Mouse (Mus musculus) midbrain, postnatal 0 days (tissue): Measurements from ENCODE around the gene Pola1. TPM values are rescaled to one million over a fixed set of nuclear protein-coding genes. Genes with fewer than 3 reads are reported as not detected.

ENCODE experiments used
- ATAC-seq: fragments of 200-750 bp; cut with Nextera tagmentation; 2 replicates; pipeline ENCODE4 v1.8.0; 2017; ENCODE audit warnings: moderate number of reproducible peaks, mild to moderate bottlenecking, moderate TSS enrichment, moderate library complexity; ENCODE audit not compliant: low FRiP score
- DNase-seq: peaks from one replicate; pipeline ENCODE4 v3.0.0-alpha.2; 2015; ENCODE audit warnings: low spot score
- H3K27ac ChIP-seq: fragments of 300-500 bp; sonication (generic); 2 replicates; pipeline ENCODE4 v1.5.1; 2014; ENCODE audit warnings: low read depth, mild to moderate bottlenecking, low read length, mixed read lengths
- H3K27me3 ChIP-seq: fragments of 300-500 bp; sonication (generic); 2 replicates; pipeline ENCODE4 v1.6.1; 2014; ENCODE audit warnings: low read length, control low read depth, mixed read lengths; ENCODE audit not compliant: insufficient read depth
- H3K36me3 ChIP-seq: fragments of 300-500 bp; sonication (generic); 2 replicates; pipeline ENCODE4 v1.6.1; 2014; ENCODE audit warnings: low read length, control low read depth, mixed read lengths; ENCODE audit not compliant: insufficient read depth
- H3K4me1 ChIP-seq: fragments of 300-500 bp; sonication (generic); 2 replicates; pipeline ENCODE4 v1.6.1; 2014; ENCODE audit warnings: mild to moderate bottlenecking, control low read depth, antibody characterized with exemption, low read length, mixed read lengths; ENCODE audit not compliant: insufficient read depth
- H3K4me2 ChIP-seq: fragments of 300-500 bp; sonication (generic); 2 replicates; pipeline ENCODE4 v1.6.1; 2014; ENCODE audit warnings: low read depth, mild to moderate bottlenecking, low read length, mixed read lengths; ENCODE audit not compliant: poor library complexity, severe bottlenecking
- H3K4me3 ChIP-seq: fragments of 300-500 bp; sonication (generic); 2 replicates; pipeline ENCODE4 v1.5.1; 2014; ENCODE audit warnings: low read depth, mild to moderate bottlenecking, low read length, moderate library complexity
- H3K9ac ChIP-seq: fragments of 300-500 bp; sonication (generic); replicated peaks from 2 replicates; pipeline ENCODE4 v1.6.1; 2014; ENCODE audit warnings: mild to moderate bottlenecking, low read length, moderate library complexity, mixed read lengths; ENCODE audit not compliant: poor library complexity, severe bottlenecking
- H3K9me3 ChIP-seq: fragments of 300-500 bp; sonication (generic); 2 replicates; pipeline ENCODE4 v1.6.1; 2016; ENCODE audit warnings: low read length, control low read depth
- CTCF ChIP-seq: IDR thresholded peaks from 2 replicates; pipeline ENCODE4 v1.5.1; 2016; ENCODE audit warnings: antibody characterized with exemption, mild to moderate bottlenecking
- WGBS: fragments of 180-500 bp; shearing (Covaris S2); extraction: QIAGEN DNeasy Blood & Tissue Kit; methylation state at CpG from one replicate; pipeline ENCODE4 v1.1.7; 2014; 5-methylcytosine and 5-hydroxymethylcytosine counted together
- polyA plus RNA-seq: library from polyadenylated mRNA; unstranded; fragments of >200 nt; fragmentation: Nextera tagmentation; extraction: Ambion mirVana; gene quantifications from 2 replicates; pipeline ENCODE4 v1.2.1, GENCODE M21; 2015
- total RNA-seq: library from RNA; depleted of rRNA; stranded (reverse); fragments of >200 nt; gene quantifications from 2 replicates; pipeline ENCODE4 v1.2.3, GENCODE M21; 2014

The Pola1 gene
- total and polyA plus RNA-seq, 2 experiments from 2014 or later, result 1.7 to 5.1 TPM

DNA sequence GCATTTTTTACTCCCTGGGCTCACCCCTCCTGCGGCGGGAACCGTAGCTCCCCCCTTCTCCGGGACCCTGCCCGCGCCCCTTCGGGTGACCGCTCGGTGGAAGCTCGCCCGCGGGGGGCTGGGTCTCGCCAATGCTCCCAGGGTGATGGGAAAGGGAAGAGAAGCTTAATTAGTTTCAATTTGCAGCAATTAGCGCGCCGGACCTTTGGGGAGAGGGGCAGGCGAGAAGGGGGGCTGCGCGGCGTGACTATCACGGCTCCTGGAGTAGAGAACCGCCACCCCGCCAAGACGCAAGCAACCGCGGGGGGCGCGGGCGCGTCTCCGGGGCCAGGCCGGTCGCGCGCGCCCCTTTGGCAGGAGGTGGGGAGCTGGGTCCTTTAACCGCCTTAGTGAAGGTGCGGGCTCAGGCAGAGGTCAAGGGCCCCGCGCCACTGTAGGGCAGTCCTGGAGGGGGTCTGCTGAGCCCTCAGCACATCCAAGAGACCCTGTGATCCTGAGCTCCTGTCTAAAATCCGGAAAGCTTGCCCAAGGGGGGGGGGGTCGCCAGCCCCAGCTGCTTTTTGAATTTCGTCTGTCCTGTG is 332.8 kb downstream of the Pola1 start:
- no peak for ATAC-seq
- no peaks in the 10 kb centered on the region for H3K36me3 ChIP-seq
- 28% methylated on average over 31 of the region's 43 CpGs for WGBS
- H3K4me3 ChIP-seq, result peak overlapping the region; percentile 6; the same call in 1 of the 2 replicates
- no peak overlapping the region for H3K27ac ChIP-seq
- no peaks in the 10 kb centered on the region for H3K9me3 ChIP-seq
- H3K4me2 ChIP-seq, result peak overlapping the region; percentile 15; the same call in 1 of the 2 replicates
- DNase-seq, result no peak
- no peaks in the 10 kb centered on the region for H3K4me1 ChIP-seq
- no peak for TF ChIP-seq CTCF
- peaks cover 33% of the 10 kb centered on the region for H3K27me3 ChIP-seq
- no peak overlapping the region for H3K9ac ChIP-seq

DNA sequence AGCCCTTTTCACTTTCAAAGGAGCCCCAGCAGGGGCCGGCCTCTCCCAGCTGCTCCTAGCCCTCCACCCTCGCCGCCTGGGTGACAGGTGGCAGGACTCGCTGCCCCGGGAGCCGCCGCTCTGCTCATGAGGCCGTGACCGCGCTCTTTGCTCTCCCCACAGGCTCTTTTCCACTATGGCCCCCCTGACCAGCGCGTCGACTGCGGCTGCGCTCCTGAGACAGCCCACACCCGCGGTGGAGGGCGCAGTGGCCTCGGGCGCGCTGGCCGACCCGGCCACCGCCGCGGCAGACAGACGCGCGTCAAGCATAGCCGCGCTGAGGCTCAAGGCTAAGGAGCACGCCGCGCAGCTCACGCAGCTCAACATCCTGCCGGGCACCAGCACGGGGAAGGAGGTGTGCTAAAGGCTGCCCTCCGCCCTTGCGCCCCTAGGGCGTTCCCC is 334.9 kb downstream of the Pola1 start:
- Histone ChIP-seq H3K9ac (no peak overlapping the region), H3K9me3 (no peaks in the 10 kb centered on the region), H3K4me1 (no peaks in the 10 kb centered on the region), H3K4me3 (no peak overlapping the region), H3K36me3 (no peaks in the 10 kb centered on the region), H3K4me2 (peak overlapping the region; percentile 15; the same call in 1 of the 2 replicates), H3K27me3 (peaks cover 39% of the 10 kb centered on the region), H3K27ac (no peak overlapping the region)
- WGBS, result 19% methylated on average over 38 of the region's 40 CpGs
- TF ChIP-seq CTCF, result no peak
- DNase-seq (no peak), ATAC-seq (peak; percentile 44)

DNA sequence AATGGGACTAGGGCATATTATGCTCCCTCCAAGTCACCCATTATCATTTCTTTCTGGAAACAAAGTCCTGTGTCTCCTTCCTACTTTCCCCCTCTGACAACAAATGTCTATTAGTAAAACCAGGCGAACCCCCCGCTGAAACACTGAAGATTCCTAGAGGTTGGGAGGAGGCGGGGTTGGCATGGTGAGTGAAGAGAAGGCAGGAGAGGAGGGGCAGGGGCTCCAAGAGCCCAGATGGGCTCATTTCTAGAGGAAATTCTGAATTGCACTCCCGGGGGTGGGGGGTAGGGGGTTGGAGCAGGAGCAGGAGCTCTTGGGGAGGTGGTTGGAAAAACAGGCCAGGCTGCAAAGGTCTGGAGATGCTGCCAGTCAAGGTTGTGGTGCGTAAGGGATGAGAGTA is 336.1 kb downstream of the Pola1 start:
- H3K9ac ChIP-seq, result no peak overlapping the region
- no peaks in the 10 kb centered on the region for H3K4me1 ChIP-seq
- no peaks in the 10 kb centered on the region for H3K9me3 ChIP-seq
- H3K4me3 ChIP-seq, result no peak overlapping the region
- no peak for TF ChIP-seq CTCF
- H3K27ac ChIP-seq, result no peak overlapping the region
- WGBS, result 26% methylated on average over 5 of the region's 5 CpGs
- H3K36me3 ChIP-seq, result no peaks in the 10 kb centered on the region
- ATAC-seq, result no peak
- H3K4me2 ChIP-seq, result no peak overlapping the region
- peaks cover 34% of the 10 kb centered on the region for H3K27me3 ChIP-seq
- no peak for DNase-seq

DNA sequence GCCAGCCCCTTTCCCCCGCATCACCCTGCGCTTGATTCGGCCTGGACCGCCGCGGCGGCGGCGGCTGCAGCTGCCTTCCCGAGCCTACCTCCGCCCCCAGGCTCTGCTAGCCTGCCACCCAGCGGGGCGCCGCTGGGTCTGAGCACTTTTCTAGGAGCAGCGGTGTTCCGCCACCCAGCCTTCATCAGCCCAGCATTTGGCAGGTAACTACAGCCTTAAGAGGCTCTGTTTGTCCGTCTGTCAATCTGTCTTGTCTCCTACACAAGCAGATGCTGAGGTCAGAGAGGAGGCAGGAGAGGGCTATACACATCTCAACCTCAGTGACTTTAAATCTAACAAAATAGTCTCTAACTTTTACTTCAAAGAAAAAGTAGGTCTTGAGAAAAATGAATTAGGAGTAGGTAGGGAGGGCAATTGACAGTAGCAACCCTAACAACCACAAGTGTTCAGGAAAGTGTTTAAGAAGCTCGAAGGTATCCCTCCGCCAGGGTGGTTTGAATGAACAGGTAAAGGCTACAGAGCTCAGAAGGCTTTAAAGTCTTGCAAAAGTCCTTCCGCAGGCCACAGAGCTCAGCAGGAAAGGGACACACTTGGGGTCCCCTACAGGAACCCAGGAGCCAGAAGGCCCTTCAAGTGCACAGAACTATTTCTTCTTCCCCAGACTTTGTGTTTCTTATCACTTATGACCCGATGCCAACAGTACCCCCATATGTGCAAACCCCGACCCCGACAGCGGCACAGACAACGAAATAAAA is 337.0 kb downstream of the Pola1 start:
- no peak for DNase-seq
- WGBS, result 19% methylated on average over 21 of the region's 25 CpGs
- Histone ChIP-seq H3K4me1 (no peaks in the 10 kb centered on the region), H3K9ac (no peak overlapping the region), H3K27ac (no peak overlapping the region), H3K36me3 (no peaks in the 10 kb centered on the region), H3K4me2 (no peak overlapping the region), H3K9me3 (no peaks in the 10 kb centered on the region), H3K4me3 (no peak overlapping the region), H3K27me3 (peaks cover 30% of the 10 kb centered on the region)
- no peak for TF ChIP-seq CTCF
- no peak for ATAC-seq

DNA sequence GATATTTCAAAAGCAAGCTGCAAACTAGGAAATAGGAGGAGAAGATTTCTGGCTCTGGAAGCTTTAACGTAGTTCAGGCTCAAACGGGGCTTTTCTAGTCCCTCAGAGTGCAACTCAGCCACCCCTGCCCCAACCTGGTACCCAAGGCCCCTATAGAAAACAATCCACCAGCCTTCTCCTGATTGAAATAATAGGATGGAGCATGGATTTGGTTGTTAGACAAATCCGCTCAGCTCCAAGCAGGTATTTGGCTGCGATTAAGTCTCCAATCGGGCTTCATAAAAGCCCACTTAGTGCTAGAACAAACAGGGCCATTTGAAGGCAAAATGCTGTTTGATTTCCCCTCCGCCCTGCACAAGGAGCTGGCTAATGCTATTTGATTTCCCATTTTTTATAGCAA is 339.9 kb downstream of the Pola1 start:
- no peak overlapping the region for H3K9ac ChIP-seq
- TF ChIP-seq CTCF, result no peak
- H3K36me3 ChIP-seq, result no peaks in the 10 kb centered on the region
- WGBS, result 11% methylated on average over 6 of the region's 6 CpGs
- ATAC-seq, result no peak
- H3K9me3 ChIP-seq, result no peaks in the 10 kb centered on the region
- H3K27ac ChIP-seq, result no peak overlapping the region
- no peak overlapping the region for H3K4me2 ChIP-seq
- H3K4me1 ChIP-seq, result no peaks in the 10 kb centered on the region
- DNase-seq, result no peak
- H3K4me3 ChIP-seq, result no peak overlapping the region
- H3K27me3 ChIP-seq, result peaks cover 31% of the 10 kb centered on the region

DNA sequence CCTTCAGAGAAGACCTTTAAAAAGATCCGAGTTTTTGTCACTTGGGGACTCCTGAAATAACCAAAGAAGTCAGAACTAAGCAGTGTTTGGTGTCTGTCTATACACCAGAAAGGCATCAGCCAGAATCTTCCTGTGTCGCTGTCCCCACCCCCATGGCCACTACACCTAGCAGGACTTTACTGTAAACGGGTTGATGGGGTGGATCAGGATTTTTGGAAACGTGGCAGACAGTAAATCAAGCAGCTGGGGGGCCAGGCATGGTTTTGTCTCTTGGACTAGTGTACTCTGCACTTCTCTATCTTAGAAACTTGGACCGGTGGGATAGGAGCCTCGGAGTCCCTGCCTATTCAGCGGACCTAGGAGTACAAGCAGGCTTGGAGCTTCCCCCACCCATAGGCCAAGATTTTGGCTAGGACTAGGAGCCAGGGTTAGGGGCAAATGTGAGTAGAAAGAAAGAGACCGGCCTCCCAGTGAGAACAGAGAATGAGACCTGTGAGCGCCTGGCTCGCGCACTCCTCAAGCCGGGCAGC is 342.0 kb downstream of the Pola1 start:
- Histone ChIP-seq H3K36me3 (no peaks in the 10 kb centered on the region), H3K4me3 (no peak overlapping the region), H3K27ac (no peak overlapping the region), H3K9ac (no peak overlapping the region), H3K4me2 (no peak overlapping the region), H3K4me1 (no peaks in the 10 kb centered on the region), H3K9me3 (no peaks in the 10 kb centered on the region), H3K27me3 (peaks cover 33% of the 10 kb centered on the region)
- ATAC-seq, result no peak
- 19% methylated on average over 12 of the region's 12 CpGs for WGBS
- no peak for DNase-seq
- no peak for TF ChIP-seq CTCF
